Mouse (Mus musculus) heart, adult 2 months (tissue): ENCODE results near the gene Runx1. TPM values are rescaled to one million over a fixed set of nuclear protein-coding genes. Genes with fewer than 3 reads are reported as not detected.

Source experiments
- DNase-seq, 2 experiments: peaks; one replicate each; pipeline ENCODE4 v3.0.0; 2021
- H3K27ac ChIP-seq: fragments of 200-600 bp; 2 replicates; pipeline ENCODE4 v1.8.1; 2022
- H3K27me3 ChIP-seq: fragments of 200-500 bp; 2 replicates; pipeline ENCODE4 v1.6.1; 2012; ENCODE audit warnings: mild to moderate bottlenecking, low read length, inconsistent platforms, mixed read lengths; ENCODE audit not compliant: control insufficient read depth, insufficient read depth
- H3K36me3 ChIP-seq: fragments of 200-500 bp; 2 replicates; pipeline ENCODE4 v1.6.1; 2012; ENCODE audit warnings: low read length, inconsistent platforms; ENCODE audit not compliant: control insufficient read depth, insufficient read depth
- H3K4me1 ChIP-seq: fragments of 200-500 bp; 2 replicates; pipeline ENCODE4 v1.6.1; 2011; ENCODE audit warnings: low read length; ENCODE audit not compliant: control insufficient read depth, insufficient read depth
- H3K4me3 ChIP-seq: fragments of 200-600 bp; 2 replicates; pipeline ENCODE4 v1.8.1; 2022
- H3K79me2 ChIP-seq: fragments of 200-500 bp; replicated peaks from 2 replicates; pipeline ENCODE4 v1.6.1; 2012; ENCODE audit warnings: mild to moderate bottlenecking, inconsistent platforms, low read length, moderate library complexity, mixed read lengths; ENCODE audit not compliant: control insufficient read depth, insufficient read depth
- H3K9ac ChIP-seq: fragments of 200-500 bp; 2 replicates; pipeline ENCODE4 v1.6.1; 2012; ENCODE audit warnings: low read depth, mild to moderate bottlenecking, control low read depth, inconsistent platforms, low read length, mixed read lengths
- CTCF ChIP-seq: fragments of 200-600 bp; IDR thresholded peaks from 2 replicates; pipeline ENCODE4 v1.8.1; 2022; ENCODE audit warnings: antibody characterized with exemption, mild to moderate bottlenecking, moderate library complexity
- EP300 ChIP-seq: fragments of 200-500 bp; IDR thresholded peaks from 2 replicates; pipeline ENCODE4 v1.6.1; 2011; ENCODE audit warnings: low read depth, low read length, control low read depth; ENCODE audit not compliant: insufficient read depth
- POLR2A ChIP-seq: fragments of 200-500 bp; IDR thresholded peaks from 2 replicates; pipeline ENCODE4 v1.6.1; 2011; ENCODE audit warnings: mild to moderate bottlenecking, low read depth, low read length, control low read depth; ENCODE audit not compliant: insufficient read depth
- WGBS: fragments of 180-500 bp; shearing (Covaris S2); methylation state at CpG from one replicate; pipeline ENCODE4 v1.1.7; 2018; 5-methylcytosine and 5-hydroxymethylcytosine counted together
- intact Hi-C: fragments of 180-260 bp; cut with DNase I; formaldehyde crosslinking; loops from one replicate; pipeline ENCODE4 v1.15.1; 2025
- polyA plus RNA-seq: library from polyadenylated mRNA; depleted of rRNA; stranded (reverse); fragments of >200 nt; gene quantifications from 2 replicates; pipeline ENCODE4 v1.2.3, GENCODE M21; 2012
- total RNA-seq, 2 experiments: library from RNA; stranded (reverse); gene quantifications; 2 replicates each; pipeline ENCODE4 v1.2.3; 2021

Gene Runx1
- total and polyA plus RNA-seq, 3 experiments: 1.8 to 2.4 (median 2.1) TPM

GRCm38 (mm10) chr16:92699531-92700397 lies 126.2 kb downstream of the Runx1 start:
- no peaks in the 10 kb centered on the region for H3K79me2 ChIP-seq
- TF ChIP-seq CTCF: no peak
- TF ChIP-seq EP300: no peak
- no peak for TF ChIP-seq POLR2A
- H3K4me3 ChIP-seq: no peak overlapping the region
- H3K36me3 ChIP-seq: no peaks in the 10 kb centered on the region
- H3K27me3 ChIP-seq: peaks cover 11% of the 10 kb centered on the region
- DNase-seq: peak in 1 of 2 experiments; percentile 29
- 8% methylated on average over 27 of the region's 27 CpGs for WGBS
- intact Hi-C loops: loop anchor here (1.0 to 5.0 kb wide), 6 partner anchors 135 to 843 kb away; no protein-coding TSS in a partner anchor
- no peak overlapping the region for H3K9ac ChIP-seq
- peaks cover 2% of the 10 kb centered on the region for H3K4me1 ChIP-seq
- no peak overlapping the region for H3K27ac ChIP-seq

GRCm38 (mm10) chr16:92698612-92698998 lies 127.3 kb downstream of the Runx1 start:
- under 1% methylated on average over 26 of the region's 26 CpGs for WGBS
- H3K27ac ChIP-seq: peak overlapping the region; percentile 58

GRCm38 (mm10) chr16:92697737-92698611 lies 128.0 kb downstream of the Runx1 start:
- H3K4me1 ChIP-seq: peaks cover 2% of the 10 kb centered on the region
- TF ChIP-seq POLR2A (no peak), EP300 (no peak), CTCF (no peak)
- H3K9ac ChIP-seq: peak overlapping the region; percentile 70
- H3K27me3 ChIP-seq: peaks cover 14% of the 10 kb centered on the region
- peak overlapping the region; percentile 58 for H3K27ac ChIP-seq
- 1% methylated on average over 48 of the region's 48 CpGs for WGBS
- H3K79me2 ChIP-seq: no peaks in the 10 kb centered on the region
- no peaks in the 10 kb centered on the region for H3K36me3 ChIP-seq
- intact Hi-C loops: loop anchor here (2.0 to 5.0 kb wide), 5 partner anchors 133 to 844 kb away; no protein-coding TSS in a partner anchor
- H3K4me3 ChIP-seq: peak overlapping the region; percentile 62
- DNase-seq: no peak

More at GRCm38 (mm10) chr16:92698612-92698998, 127.3 kb downstream of the Runx1 start:
- peak; percentile 99; the same call in 1 of the 2 replicates for TF ChIP-seq CTCF
- TF ChIP-seq EP300: no peak
- Histone ChIP-seq H3K36me3 (no peaks in the 10 kb centered on the region), H3K4me3 (peak overlapping the region; percentile 62), H3K79me2 (no peaks in the 10 kb centered on the region), H3K27me3 (peaks cover 13% of the 10 kb centered on the region), H3K9ac (peak overlapping the region; percentile 61), H3K4me1 (peaks cover 2% of the 10 kb centered on the region)
- DNase-seq: peak; percentile 89 to 90
- intact Hi-C loops: loop anchor here (2.0 to 5.0 kb wide), 5 partner anchors 134 to 844 kb away; no protein-coding TSS in a partner anchor

DNA sequence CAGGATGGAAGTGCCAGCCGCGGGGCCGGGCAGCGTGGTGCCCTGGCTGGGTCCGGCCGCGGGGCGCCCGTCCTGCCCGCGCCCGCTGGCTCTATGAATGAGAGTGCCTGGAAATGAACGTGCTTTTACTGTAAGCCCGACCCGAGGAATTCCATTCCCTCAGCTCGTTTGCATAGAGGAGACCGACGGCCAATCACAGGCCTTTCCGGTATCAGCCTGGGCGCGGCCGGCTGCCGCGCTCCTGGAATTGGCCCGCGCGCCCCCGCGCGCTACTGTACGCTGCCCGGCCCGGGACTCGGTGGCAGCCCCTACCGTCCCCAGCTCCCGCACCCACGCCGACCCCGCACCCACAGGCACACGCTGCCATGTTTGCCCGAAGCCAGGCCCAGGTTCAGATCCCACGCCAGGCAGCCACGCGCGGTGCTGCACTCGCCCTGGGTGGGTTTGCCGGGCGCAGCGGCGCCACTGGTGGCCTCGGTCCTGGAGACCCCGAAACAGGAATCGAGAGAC lies 128.7 kb downstream of the Runx1 start:
- Histone ChIP-seq H3K27ac (peak overlapping the region; percentile 58), H3K27me3 (peaks cover 14% of the 10 kb centered on the region), H3K4me1 (peaks cover 2% of the 10 kb centered on the region), H3K9ac (peak overlapping the region; percentile 70), H3K4me3 (peak overlapping the region; percentile 62), H3K79me2 (no peaks in the 10 kb centered on the region), H3K36me3 (no peaks in the 10 kb centered on the region)
- DNase-seq: peak; percentile 83 to 88
- TF ChIP-seq POLR2A: peak; percentile 60
- no peak for TF ChIP-seq CTCF
- intact Hi-C loops: loop anchor here (5.0 kb wide), 2 partner anchors 260 to 845 kb away; no protein-coding TSS in a partner anchor
- WGBS: under 1% methylated on average over 53 of the region's 53 CpGs

DNA sequence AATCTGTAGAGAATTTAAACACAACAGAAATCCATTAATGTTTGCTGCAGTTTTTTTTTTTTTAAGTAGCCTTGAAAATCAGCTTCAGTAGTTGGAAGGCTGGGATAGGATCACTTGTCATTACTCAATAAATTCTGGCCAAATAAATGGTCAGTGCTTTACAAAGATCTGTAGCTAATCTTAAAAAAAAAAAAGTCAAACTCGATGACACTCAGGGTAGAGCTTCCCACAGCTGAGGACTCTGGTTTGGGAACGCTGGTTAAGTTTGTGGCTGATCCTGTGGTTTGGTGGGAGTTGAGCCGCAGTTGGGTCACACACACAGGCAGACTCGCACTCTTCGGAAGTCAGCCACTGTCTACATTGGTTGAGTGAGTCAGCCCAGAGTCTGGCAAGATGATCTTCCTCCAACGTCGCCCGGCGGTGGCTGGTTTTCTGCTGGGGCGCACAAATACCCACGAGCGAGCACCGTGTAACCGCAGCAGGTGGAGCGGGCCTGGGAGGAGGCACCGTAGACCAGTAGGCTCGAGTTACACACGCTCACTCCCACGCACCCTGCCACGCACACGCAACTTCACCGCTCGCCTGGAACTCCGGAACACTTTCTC lies 129.4 kb downstream of the Runx1 start:
- peaks cover 2% of the 10 kb centered on the region for H3K4me1 ChIP-seq
- DNase-seq: peak; percentile 50 to 51
- intact Hi-C loops: loop anchor here (5.0 kb wide), 2 partner anchors 261 to 846 kb away; no protein-coding TSS in a partner anchor
- no peaks in the 10 kb centered on the region for H3K79me2 ChIP-seq
- H3K4me3 ChIP-seq: peak overlapping the region; percentile 62
- H3K27me3 ChIP-seq: peaks cover 11% of the 10 kb centered on the region
- TF ChIP-seq CTCF: no peak
- TF ChIP-seq POLR2A: no peak
- no peak for TF ChIP-seq EP300
- peak overlapping the region; percentile 25; the same call in 1 of the 2 replicates for H3K9ac ChIP-seq
- H3K36me3 ChIP-seq: no peaks in the 10 kb centered on the region
- H3K27ac ChIP-seq: no peak overlapping the region
- 2% methylated on average over 24 of the region's 24 CpGs for WGBS
